Mouse (Mus musculus): ENCODE data around the gene Abr. TPM values are rescaled to one million over a fixed set of nuclear protein-coding genes. Genes with fewer than 3 reads are reported as not detected.

The Abr gene
- total and polyA plus RNA-seq, 3 experiments: 3.8 to 8.8 TPM; not detected in 1

- Histone ChIP-seq H3K4me3 (ENCODE audit: control insufficient read depth in 1 of 2, insufficient read depth in 1 of 2, low read depth in 2 of 2, low read length in 2 of 2) (no peak overlapping the region), H3K4me1 (ENCODE audit: control insufficient read depth in 1 of 2, insufficient read depth in 2 of 2, low read length in 2 of 2) (no peaks in the 10 kb centered on the region), H3K79me2 (ENCODE audit: control insufficient read depth, insufficient read depth, low read length, poor library complexity) (no peaks in the 10 kb centered on the region), H3K27ac (ENCODE audit: control insufficient read depth, low read depth, low read length) (no peak overlapping the region), H3K9me3 (replicated peaks; ENCODE audit: insufficient read depth, low read length) (no peaks in the 10 kb centered on the region), H3K27me3 (ENCODE audit: control insufficient read depth in 1 of 2, insufficient read depth in 2 of 2, low read length in 2 of 2) (peaks cover 24 to 52% of the 10 kb centered on the region in 2 experiments), H3K9ac (ENCODE audit: control insufficient read depth, low read depth, low read length, poor library complexity, severe bottlenecking) (no peak overlapping the region), H3K36me3 (ENCODE audit: control insufficient read depth in 1 of 2, insufficient read depth in 2 of 2, low read length in 2 of 2) (no peaks in the 10 kb centered on the region)
- DNase-seq (ENCODE audit: low read depth, low spot score): no peak
- TF ChIP-seq MEF2A (IDR thresholded peaks at IDR 0.05; ENCODE audit: extremely low read depth, insufficient replicate concordance, low read depth, low read length, poor library complexity, severe bottlenecking) (no peak), MXI1 (IDR thresholded peaks at IDR 0.05; ENCODE audit: low read depth, low read length) (no peak), MAZ (IDR thresholded peaks at IDR 0.05; ENCODE audit: low read depth, low read length) (no peak), CTCF (IDR thresholded peaks at IDR 0.05 in 2 of 3, conservative IDR thresholded peaks at IDR 0.05 in 1 of 3; ENCODE audit: control insufficient read depth in 1 of 3, insufficient read depth in 1 of 3, low read depth in 2 of 3, low read length in 3 of 3, poor library complexity in 1 of 3, severe bottlenecking in 1 of 3) (no peak), TAL1 (IDR thresholded peaks at IDR 0.05; ENCODE audit: low read length) (no peak), GATA1 (IDR thresholded peaks at IDR 0.05; ENCODE audit: low read depth, low read length) (no peak), USF1 (IDR thresholded peaks at IDR 0.05; ENCODE audit: low read depth, low read length) (no peak), CHD1 (IDR thresholded peaks at IDR 0.05; ENCODE audit: low read depth, low read length) (no peak), ELF1 (IDR thresholded peaks at IDR 0.05; ENCODE audit: low read depth, low read length) (no peak), NRF1 (IDR thresholded peaks at IDR 0.05; ENCODE audit: insufficient read depth, low read depth, low read length, poor library complexity, severe bottlenecking) (no peak), TBP (IDR thresholded peaks at IDR 0.05; ENCODE audit: low read depth, low read length) (no peak), TCF12 (IDR thresholded peaks at IDR 0.05; ENCODE audit: low read depth, low read length) (no peak)
These were observed 59.9 kb downstream of the Abr start for GRCm38 (mm10) chr11:76562165-76562564.

- no peaks in the 10 kb centered on the region for H3K4me1 ChIP-seq (ENCODE audit: control insufficient read depth in 1 of 2, insufficient read depth in 2 of 2, low read length in 2 of 2)
- no peak overlapping the region for H3K27ac ChIP-seq (ENCODE audit: control insufficient read depth, low read depth, low read length)
- DNase-seq (ENCODE audit: low read depth, low spot score): peak; percentile 16
- no peaks in the 10 kb centered on the region for H3K79me2 ChIP-seq (ENCODE audit: control insufficient read depth, insufficient read depth, low read length, poor library complexity)
- H3K9ac ChIP-seq (ENCODE audit: control insufficient read depth, low read depth, low read length, poor library complexity, severe bottlenecking): no peak overlapping the region
- H3K36me3 ChIP-seq (ENCODE audit: control insufficient read depth in 1 of 2, insufficient read depth in 2 of 2, low read length in 2 of 2): no peaks in the 10 kb centered on the region
- no peak overlapping the region for H3K4me3 ChIP-seq (ENCODE audit: control insufficient read depth in 1 of 2, insufficient read depth in 1 of 2, low read depth in 2 of 2, low read length in 2 of 2)
- H3K9me3 ChIP-seq (replicated peaks; ENCODE audit: insufficient read depth, low read length): no peaks in the 10 kb centered on the region
- TF ChIP-seq MYB (IDR thresholded peaks at IDR 0.05; ENCODE audit: low read depth, low read length): no peak
- TF ChIP-seq RCOR1 (IDR thresholded peaks at IDR 0.05; ENCODE audit: low read depth, low read length): no peak
- TF ChIP-seq GATA1 (IDR thresholded peaks at IDR 0.05; ENCODE audit: low read depth, low read length): no peak
- no peak for TF ChIP-seq CHD1 (IDR thresholded peaks at IDR 0.05; ENCODE audit: low read depth, low read length)
- no peak for TF ChIP-seq ZKSCAN1 (IDR thresholded peaks at IDR 0.05; ENCODE audit: low read depth, low read length)
- TF ChIP-seq MAFK (IDR thresholded peaks at IDR 0.05; ENCODE audit: borderline replicate concordance, low read depth, low read length): no peak
- TF ChIP-seq USF1 (IDR thresholded peaks at IDR 0.05; ENCODE audit: low read depth, low read length): no peak
- TF ChIP-seq ZMIZ1 (IDR thresholded peaks at IDR 0.05; ENCODE audit: low read depth, low read length): no peak
- TF ChIP-seq MAZ (IDR thresholded peaks at IDR 0.05; ENCODE audit: low read depth, low read length): no peak
- TF ChIP-seq SMC3 (IDR thresholded peaks at IDR 0.05; ENCODE audit: low read depth, low read length): no peak
- TF ChIP-seq GABPA (IDR thresholded peaks at IDR 0.05; ENCODE audit: low read depth, low read length): no peak
- no peak for TF ChIP-seq ZC3H11A (IDR thresholded peaks at IDR 0.05; ENCODE audit: low read depth, low read length)
- no peak for TF ChIP-seq MXI1 (IDR thresholded peaks at IDR 0.05; ENCODE audit: low read depth, low read length)
- no peak for TF ChIP-seq TBP (IDR thresholded peaks at IDR 0.05; ENCODE audit: low read depth, low read length)
- H3K27me3 ChIP-seq (ENCODE audit: control insufficient read depth in 1 of 2, insufficient read depth in 2 of 2, low read length in 2 of 2): peaks cover 14 to 31% of the 10 kb centered on the region in 2 experiments
These were observed 64.3 kb downstream of the Abr start for GRCm38 (mm10) chr11:76557837-76558236.

Measured in MEL (cell line).